Mouse (Mus musculus) midbrain, embryonic 15.5 days (tissue): ENCODE measurements around the gene Sh3bp4. TPM values are rescaled to one million over a fixed set of nuclear protein-coding genes. Genes with fewer than 3 reads are reported as not detected.

Experiments used
- ATAC-seq: fragments of 200-750 bp; cut with Nextera tagmentation; replicated peaks from 2 replicates; pipeline ENCODE4 v1.8.0; 2017; ENCODE audit warnings: moderate TSS enrichment
- H3K27ac ChIP-seq: fragments of 300-500 bp; sonication (generic); 2 replicates; pipeline ENCODE4 v1.5.1; 2015; ENCODE audit warnings: mild to moderate bottlenecking, inconsistent platforms
- H3K27me3 ChIP-seq: fragments of 300-500 bp; sonication (generic); replicated peaks from 2 replicates; pipeline ENCODE4 v1.6.1; 2015; ENCODE audit warnings: inconsistent platforms
- H3K36me3 ChIP-seq: fragments of 300-500 bp; sonication (generic); replicated peaks from 2 replicates; pipeline ENCODE4 v1.6.1; 2015; ENCODE audit warnings: inconsistent platforms
- H3K4me1 ChIP-seq: fragments of 300-500 bp; sonication (generic); 2 replicates; pipeline ENCODE4 v1.6.1; 2015; ENCODE audit warnings: inconsistent platforms
- H3K4me2 ChIP-seq: fragments of 300-500 bp; sonication (generic); 2 replicates; pipeline ENCODE4 v1.6.1; 2015; ENCODE audit warnings: inconsistent platforms, mild to moderate bottlenecking, moderate library complexity
- H3K4me3 ChIP-seq: fragments of 300-500 bp; sonication (generic); 2 replicates; pipeline ENCODE4 v1.5.1; 2015; ENCODE audit warnings: mild to moderate bottlenecking, inconsistent platforms
- H3K9ac ChIP-seq: fragments of 300-500 bp; sonication (generic); 2 replicates; pipeline ENCODE4 v1.6.1; 2015; ENCODE audit warnings: mild to moderate bottlenecking, inconsistent platforms
- H3K9me3 ChIP-seq: fragments of 300-500 bp; sonication (generic); 2 replicates; pipeline ENCODE4 v1.6.1; 2016; ENCODE audit warnings: inconsistent platforms
- WGBS: fragments of 180-500 bp; shearing (Covaris S2); methylation state at CpG from one replicate; pipeline ENCODE4 v1.1.7; 2015; ENCODE audit warnings: mixed read lengths; 5-methylcytosine and 5-hydroxymethylcytosine counted together
- polyA plus RNA-seq: library from polyadenylated mRNA; unstranded; fragments of >200 nt; fragmentation: Nextera tagmentation; extraction: Ambion mirVana; gene quantifications from 2 replicates; pipeline ENCODE4 v1.2.1, GENCODE M21; 2015

The Sh3bp4 gene
- polyA plus RNA-seq, 1 experiment from 2014 or later, result 12.4 TPM

DNA sequence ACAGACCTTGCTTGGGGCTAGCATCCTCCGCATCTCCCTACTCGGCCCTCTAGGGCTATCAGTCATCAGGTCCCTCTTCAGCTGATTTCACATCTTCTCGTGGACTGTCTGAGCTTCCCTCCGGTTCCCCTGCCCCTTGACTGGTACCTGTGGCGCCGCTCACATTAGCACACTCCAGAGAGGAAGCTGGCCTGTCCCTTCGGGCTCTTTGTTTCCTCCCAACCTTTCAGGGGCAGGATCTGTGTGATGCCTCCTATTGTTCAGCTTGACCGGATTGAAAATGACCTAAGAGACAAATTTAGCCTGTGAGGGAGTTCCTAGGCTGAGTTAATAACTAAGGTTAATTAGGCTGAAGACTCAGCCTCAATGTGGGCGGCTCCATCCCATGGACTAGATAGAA, 69.9 kb downstream of the Sh3bp4 start:
- Histone ChIP-seq H3K9me3 (no peaks in the 10 kb centered on the region), H3K9ac (no peak overlapping the region), H3K27me3 (no peaks in the 10 kb centered on the region), H3K27ac (no peak overlapping the region), H3K4me3 (no peak overlapping the region), H3K4me2 (no peak overlapping the region), H3K4me1 (peaks cover 5% of the 10 kb centered on the region; the same call in 1 of the 2 replicates), H3K36me3 (0 out of 2 replicates have a peak, but pooled peaks cover 5% of the 10 kb centered on the region)
- 89% methylated on average over 9 of the region's 9 CpGs for WGBS
- ATAC-seq, result no peak

GRCm38 (mm10) chr1:89151071-89151470, 80.9 kb downstream of the Sh3bp4 start:
- Histone ChIP-seq H3K9me3 (no peaks in the 10 kb centered on the region), H3K27me3 (no peaks in the 10 kb centered on the region), H3K4me1 (no peaks in the 10 kb centered on the region), H3K9ac (no peak overlapping the region), H3K27ac (no peak overlapping the region), H3K36me3 (no peaks in the 10 kb centered on the region; the same call in 1 of the 2 replicates), H3K4me3 (no peak overlapping the region), H3K4me2 (no peak overlapping the region)
- 82% methylated on average over 7 of the region's 7 CpGs for WGBS
- ATAC-seq, result no peak

DNA sequence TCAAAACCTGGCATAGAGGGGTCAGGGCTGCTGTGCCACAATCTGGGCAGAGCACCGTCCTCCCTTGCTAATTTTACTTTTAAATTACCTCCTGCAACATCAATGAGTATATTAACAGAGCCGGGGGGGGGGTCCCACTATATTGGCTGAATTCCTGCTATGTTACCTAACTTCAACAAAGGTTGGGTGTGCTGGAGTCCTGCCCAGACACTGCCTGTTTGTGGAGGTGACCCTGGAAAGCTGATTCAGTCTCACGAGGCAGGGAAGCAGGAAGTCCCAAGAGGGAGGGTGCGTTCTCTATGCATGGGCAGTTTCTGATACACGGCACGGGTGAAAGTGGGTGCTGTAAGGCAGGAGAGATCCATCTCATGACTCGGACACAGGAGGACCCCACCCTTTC, 82.4 kb downstream of the Sh3bp4 start:
- H3K9me3 ChIP-seq, result no peaks in the 10 kb centered on the region
- 73% methylated on average over 7 of the region's 7 CpGs for WGBS
- ATAC-seq, result no peak
- no peak overlapping the region for H3K27ac ChIP-seq
- H3K36me3 ChIP-seq, result no peaks in the 10 kb centered on the region; the same call in 1 of the 2 replicates
- no peak overlapping the region for H3K4me3 ChIP-seq
- H3K4me1 ChIP-seq, result no peaks in the 10 kb centered on the region
- H3K27me3 ChIP-seq, result no peaks in the 10 kb centered on the region
- no peak overlapping the region for H3K4me2 ChIP-seq
- no peak overlapping the region for H3K9ac ChIP-seq

DNA sequence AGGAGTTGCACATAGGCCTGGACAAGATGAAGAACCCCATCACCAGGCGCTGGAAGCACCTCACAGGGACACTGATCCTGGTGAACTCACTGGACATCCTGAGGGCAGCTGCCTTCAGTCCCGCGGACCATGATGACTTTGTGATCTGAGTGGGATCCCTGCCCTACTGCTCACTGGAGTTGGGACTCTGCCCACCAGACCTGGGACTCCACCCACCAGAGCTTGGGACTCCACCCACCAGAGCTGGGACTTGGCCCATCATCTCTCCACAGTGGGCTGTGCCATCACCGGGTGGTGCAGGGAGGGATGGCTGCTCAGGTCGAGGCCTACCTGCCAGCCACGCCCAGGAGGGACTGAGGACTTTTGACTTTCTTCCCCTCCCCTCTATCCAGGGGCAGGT, 83.0 kb downstream of the Sh3bp4 start:
- Histone ChIP-seq H3K4me1 (no peaks in the 10 kb centered on the region), H3K4me2 (no peak overlapping the region), H3K36me3 (no peaks in the 10 kb centered on the region; the same call in 1 of the 2 replicates), H3K9me3 (no peaks in the 10 kb centered on the region), H3K27ac (no peak overlapping the region), H3K27me3 (no peaks in the 10 kb centered on the region), H3K9ac (no peak overlapping the region), H3K4me3 (no peak overlapping the region)
- 92% methylated on average over 6 of the region's 6 CpGs for WGBS
- ATAC-seq, result no peak

DNA sequence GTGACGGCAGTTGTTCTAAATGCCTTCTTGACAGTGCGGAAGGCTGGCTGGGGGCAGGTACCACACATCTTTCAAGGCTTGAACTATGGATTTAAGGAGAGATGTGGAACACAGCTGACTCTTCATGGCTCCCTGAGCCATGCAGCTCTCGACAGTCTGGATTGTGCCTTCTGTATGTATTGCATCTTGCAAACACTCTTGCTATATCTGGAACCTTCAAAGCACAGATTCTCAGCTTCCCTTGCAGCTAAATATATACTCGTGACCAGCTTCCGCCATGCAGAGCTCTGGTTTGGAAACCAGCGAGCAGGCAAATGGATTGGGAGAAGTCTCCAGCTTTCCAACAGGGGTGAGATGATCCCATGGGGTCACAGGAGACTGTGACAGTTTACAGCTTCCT, 93.3 kb downstream of the Sh3bp4 start:
- Histone ChIP-seq H3K27me3 (no peaks in the 10 kb centered on the region), H3K4me3 (no peak overlapping the region), H3K9ac (no peak overlapping the region), H3K9me3 (no peaks in the 10 kb centered on the region), H3K4me2 (no peak overlapping the region), H3K27ac (no peak overlapping the region), H3K4me1 (peaks cover 11% of the 10 kb centered on the region; the same call in 1 of the 2 replicates), H3K36me3 (no peaks in the 10 kb centered on the region)
- WGBS, result 92% methylated on average over 6 of the region's 6 CpGs
- no peak for ATAC-seq

DNA sequence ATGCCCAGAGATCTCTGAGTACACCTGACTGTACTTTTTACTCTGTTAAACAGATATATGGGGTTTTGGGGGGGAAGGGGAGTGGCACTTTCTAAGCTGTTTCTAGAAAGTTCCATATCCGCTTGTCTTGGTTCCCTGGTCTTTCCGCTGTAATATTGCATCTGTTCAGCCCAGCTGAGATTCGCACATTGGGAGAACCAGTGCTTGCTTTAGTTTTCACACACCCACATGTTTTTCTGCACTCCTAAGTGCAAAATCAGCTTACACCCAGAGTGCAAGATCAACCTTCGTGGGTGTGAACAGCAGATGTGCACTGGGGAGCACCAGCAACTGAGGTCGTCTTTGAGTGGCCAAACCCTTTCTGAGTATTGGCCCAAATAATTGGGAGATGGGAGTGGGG, 94.1 kb downstream of the Sh3bp4 start:
- WGBS, result 88% methylated on average over 5 of the region's 5 CpGs
- Histone ChIP-seq H3K27ac (0 out of 2 replicates have a peak overlapping the region, but pooled peaks have one; percentile 21), H3K36me3 (no peaks in the 10 kb centered on the region), H3K27me3 (no peaks in the 10 kb centered on the region), H3K9ac (no peak overlapping the region), H3K4me1 (peaks cover 11% of the 10 kb centered on the region; the same call in 1 of the 2 replicates), H3K9me3 (no peaks in the 10 kb centered on the region), H3K4me3 (no peak overlapping the region), H3K4me2 (no peak overlapping the region)
- no peak for ATAC-seq

DNA sequence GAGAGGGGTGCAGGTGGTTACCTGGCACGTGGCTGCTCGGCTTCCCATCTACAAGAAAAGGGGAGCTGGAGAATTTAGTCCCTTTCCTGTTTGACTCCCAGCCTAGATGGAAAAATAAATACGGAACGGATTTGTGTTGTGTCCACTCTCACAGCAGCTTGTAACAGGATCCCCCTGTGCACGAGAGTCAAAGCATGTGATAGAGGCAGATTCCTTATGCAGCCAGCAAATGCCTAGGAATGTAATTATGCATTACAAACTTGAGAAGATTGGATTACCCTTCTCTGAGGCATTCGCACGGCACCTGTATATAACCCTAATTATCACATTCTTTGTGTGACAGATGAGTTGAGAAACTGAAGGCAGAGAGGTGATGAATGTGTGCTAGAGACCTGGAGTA, 94.5 kb downstream of the Sh3bp4 start:
- Histone ChIP-seq H3K4me1 (peaks cover 11% of the 10 kb centered on the region; the same call in 1 of the 2 replicates), H3K9ac (no peak overlapping the region), H3K4me2 (no peak overlapping the region), H3K27me3 (no peaks in the 10 kb centered on the region), H3K9me3 (no peaks in the 10 kb centered on the region), H3K4me3 (no peak overlapping the region), H3K36me3 (no peaks in the 10 kb centered on the region), H3K27ac (peak overlapping the region; percentile 21)
- WGBS, result 45% methylated on average over 7 of the region's 7 CpGs
- no peak for ATAC-seq

DNA sequence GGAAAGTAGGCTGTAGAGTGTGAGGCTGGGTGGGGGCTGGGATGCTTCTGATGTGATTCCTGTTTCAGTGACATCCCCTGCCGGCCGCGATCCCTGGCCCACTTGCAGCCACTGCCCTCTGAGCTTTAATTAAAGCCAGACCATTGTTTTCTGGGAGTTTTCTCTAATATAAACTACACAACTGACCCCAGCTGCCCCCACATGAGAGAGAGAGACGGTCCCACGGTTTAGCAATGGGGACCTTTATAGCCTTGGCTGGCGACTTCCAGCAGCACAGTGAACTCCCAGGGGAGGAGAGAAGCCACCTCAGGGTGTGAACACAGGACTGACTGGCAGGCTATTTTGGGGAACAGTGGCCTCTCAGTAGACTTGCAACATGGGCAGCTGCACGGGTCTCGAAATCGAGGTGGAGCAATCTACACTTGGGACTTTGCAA, 96.6 kb downstream of the Sh3bp4 start:
- no peak overlapping the region for H3K9ac ChIP-seq
- no peak for ATAC-seq
- no peak overlapping the region for H3K4me2 ChIP-seq
- H3K36me3 ChIP-seq, result no peaks in the 10 kb centered on the region
- H3K9me3 ChIP-seq, result no peaks in the 10 kb centered on the region
- no peak overlapping the region for H3K4me3 ChIP-seq
- H3K27me3 ChIP-seq, result no peaks in the 10 kb centered on the region
- 69% methylated on average over 9 of the region's 9 CpGs for WGBS
- peaks cover 11% of the 10 kb centered on the region; the same call in 1 of the 2 replicates for H3K4me1 ChIP-seq
- H3K27ac ChIP-seq, result no peak overlapping the region

DNA sequence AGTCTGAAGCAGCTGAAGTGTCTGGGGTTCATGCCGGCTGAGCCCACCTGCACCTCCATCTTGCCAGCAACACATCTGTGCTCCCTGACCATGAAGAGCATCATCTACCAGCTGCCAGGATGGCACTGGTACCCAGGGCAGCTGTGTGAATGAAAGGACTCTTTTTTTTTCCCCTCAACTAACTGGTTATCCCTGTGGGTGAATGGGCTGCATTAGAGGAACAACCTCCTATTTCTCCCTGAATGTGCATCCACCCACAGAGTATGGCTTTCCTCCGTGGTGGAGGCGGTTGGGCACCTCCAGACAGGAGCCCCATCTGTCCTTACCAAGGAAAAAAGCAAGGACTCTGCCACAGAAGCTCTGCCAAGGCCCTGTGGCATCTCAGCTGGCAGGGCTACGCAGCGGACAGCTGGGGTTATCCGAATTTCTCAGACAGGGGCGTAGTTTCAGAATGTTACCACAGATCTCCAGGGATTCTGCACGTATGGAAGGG, 101.1 kb downstream of the Sh3bp4 start:
- Histone ChIP-seq H3K4me2 (no peak overlapping the region), H3K4me3 (no peak overlapping the region), H3K27me3 (no peaks in the 10 kb centered on the region), H3K9me3 (no peaks in the 10 kb centered on the region), H3K4me1 (no peaks in the 10 kb centered on the region), H3K9ac (no peak overlapping the region), H3K36me3 (no peaks in the 10 kb centered on the region), H3K27ac (no peak overlapping the region)
- 78% methylated on average over 8 of the region's 8 CpGs for WGBS
- no peak for ATAC-seq

GRCm38 (mm10) chr1:89174621-89175020, 104.4 kb downstream of the Sh3bp4 start:
- no peak overlapping the region for H3K9ac ChIP-seq
- H3K9me3 ChIP-seq, result no peaks in the 10 kb centered on the region; the same call in 1 of the 2 replicates
- no peak overlapping the region for H3K4me2 ChIP-seq
- H3K4me3 ChIP-seq, result no peak overlapping the region
- WGBS, result 84% methylated on average over 7 of the region's 7 CpGs
- H3K27ac ChIP-seq, result no peak overlapping the region
- no peaks in the 10 kb centered on the region for H3K27me3 ChIP-seq
- H3K36me3 ChIP-seq, result no peaks in the 10 kb centered on the region
- no peaks in the 10 kb centered on the region for H3K4me1 ChIP-seq
- no peak for ATAC-seq

- Histone ChIP-seq H3K9me3 (no peaks in the 10 kb centered on the region; the same call in 1 of the 2 replicates), H3K27me3 (no peaks in the 10 kb centered on the region), H3K36me3 (no peaks in the 10 kb centered on the region), H3K9ac (no peak overlapping the region), H3K4me1 (no peaks in the 10 kb centered on the region), H3K27ac (no peak overlapping the region), H3K4me3 (no peak overlapping the region), H3K4me2 (no peak overlapping the region)
- WGBS, result 74% methylated on average over 2 of the region's 2 CpGs
- no peak for ATAC-seq
These were observed 105.1 kb downstream of the Sh3bp4 start for GRCm38 (mm10) chr1:89175355-89175754.

DNA sequence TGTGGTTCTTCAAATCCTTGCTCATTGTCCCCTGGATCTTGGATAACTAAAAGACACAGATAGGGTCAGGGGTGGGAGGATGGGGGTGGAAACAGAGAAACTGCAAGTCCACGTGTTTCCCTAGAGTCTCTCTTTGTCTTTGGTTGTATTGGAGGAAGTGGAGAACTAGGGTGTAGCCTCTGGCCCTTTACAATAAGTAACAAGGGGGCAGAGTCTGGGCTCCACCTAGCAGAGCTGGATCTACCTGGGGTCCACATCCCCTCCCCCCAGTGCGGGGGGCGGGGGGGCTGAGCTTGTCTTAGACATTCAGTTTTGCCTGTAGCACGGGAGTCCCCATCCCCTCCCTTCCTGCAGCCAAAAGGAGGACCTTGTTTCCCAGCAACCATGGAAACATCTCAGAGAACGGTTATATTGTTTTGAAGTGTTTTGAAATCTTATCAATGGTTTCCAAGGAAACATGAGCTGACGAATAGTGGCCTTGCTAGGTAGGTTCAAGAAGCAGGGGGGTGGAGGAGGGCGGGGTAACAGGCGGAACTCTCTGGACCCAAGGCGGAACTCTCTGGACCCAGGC, 113.1 kb downstream of the Sh3bp4 start:
- no peaks in the 10 kb centered on the region for H3K36me3 ChIP-seq
- under 1% methylated on average over 9 of the region's 9 CpGs for WGBS
- peaks cover 19% of the 10 kb centered on the region for H3K4me1 ChIP-seq
- no peak overlapping the region for H3K4me3 ChIP-seq
- no peaks in the 10 kb centered on the region for H3K27me3 ChIP-seq
- peak; percentile 83 for ATAC-seq
- peak overlapping the region; percentile 61 for H3K27ac ChIP-seq
- H3K9me3 ChIP-seq, result no peaks in the 10 kb centered on the region
- H3K4me2 ChIP-seq, result peak overlapping the region; percentile 28
- no peak overlapping the region for H3K9ac ChIP-seq
